Mouse (Mus musculus): Measurements from ENCODE around the gene Utp4.

Gene Utp4

DNA sequence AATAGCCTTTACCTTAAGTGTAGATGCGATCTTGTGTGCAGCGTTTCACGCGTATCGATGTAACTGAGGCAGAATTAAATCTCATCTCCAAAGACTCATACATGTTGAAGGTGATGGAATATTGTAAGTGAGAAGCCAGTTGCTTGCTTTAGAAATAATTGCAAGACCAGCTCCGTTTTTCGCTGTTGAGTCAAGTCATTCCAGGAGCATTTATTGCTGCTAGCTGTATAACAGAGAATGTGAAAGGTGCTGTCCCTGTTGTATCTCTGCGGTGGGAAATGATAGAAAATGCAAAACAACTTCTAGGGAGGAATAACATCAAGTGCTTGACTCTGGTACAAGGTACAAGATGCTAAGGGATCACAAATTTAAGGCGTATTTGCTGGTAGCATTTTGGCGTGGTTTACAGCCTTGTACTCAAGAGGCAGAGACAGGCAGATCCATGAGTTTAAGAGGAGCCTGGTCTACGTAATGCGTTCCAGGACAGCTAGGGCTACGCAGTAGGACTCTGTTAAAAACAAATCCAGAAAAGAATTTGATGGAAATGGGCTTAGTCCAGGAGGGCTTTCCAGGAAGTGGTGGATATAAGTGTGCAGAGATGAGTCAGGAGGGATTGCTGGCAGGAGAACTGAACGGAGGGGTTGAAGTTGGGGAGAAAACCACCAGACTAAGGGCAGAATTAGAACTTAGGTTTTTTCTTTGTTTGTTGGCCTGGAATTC is 43.8 kb downstream of the Utp4 start:
- DNase-seq (ENCODE audit: low spot score): no peak

DNA sequence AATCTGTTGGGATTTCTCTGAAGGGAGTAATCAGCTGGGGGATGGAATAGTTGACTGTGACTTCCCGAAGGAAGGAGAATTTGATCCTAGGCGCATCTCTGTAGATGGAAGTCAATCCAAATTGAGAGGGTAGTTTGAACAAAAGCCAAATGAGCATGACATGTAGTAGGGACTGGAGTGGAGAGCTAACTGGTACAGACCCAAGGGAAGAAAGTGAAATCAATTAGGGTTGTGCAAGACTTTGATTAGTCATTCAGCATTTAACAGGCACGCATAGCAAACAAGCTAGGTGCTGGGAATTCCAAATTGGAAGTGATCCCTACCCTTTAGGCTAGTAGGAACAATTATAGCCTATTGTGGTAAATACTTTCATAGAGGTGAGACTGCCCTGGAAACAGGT is 48.4 kb downstream of the Utp4 start:
- no peak for DNase-seq (ENCODE audit: low spot score)

DNA sequence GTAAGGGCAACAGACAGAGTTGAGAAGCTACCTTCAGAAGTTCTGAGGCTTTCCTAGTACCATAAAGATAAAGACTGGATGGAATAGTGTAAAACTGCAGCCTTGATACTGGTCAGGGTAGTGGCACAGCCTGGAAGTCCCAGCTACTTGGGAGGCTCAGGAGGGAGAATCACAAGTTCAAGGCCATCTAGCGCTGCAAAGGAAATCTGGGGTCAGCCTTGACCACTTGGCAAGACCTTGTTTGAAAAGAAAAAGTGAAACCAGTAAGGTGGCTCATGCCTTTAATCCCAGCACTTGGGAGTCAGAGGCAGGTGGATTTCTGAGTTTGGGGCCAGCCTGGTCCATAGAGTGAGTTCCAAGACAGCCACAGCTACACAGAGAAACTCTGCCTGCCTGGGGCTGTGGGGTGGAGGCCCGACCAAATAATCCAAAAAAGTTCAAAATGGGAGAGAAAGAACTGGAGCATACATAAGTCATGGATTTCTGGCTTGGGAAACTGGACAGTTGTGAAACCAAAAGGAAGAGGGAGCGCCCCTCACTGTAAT is 50.5 kb downstream of the Utp4 start:
- DNase-seq (ENCODE audit: low spot score): no peak

DNA sequence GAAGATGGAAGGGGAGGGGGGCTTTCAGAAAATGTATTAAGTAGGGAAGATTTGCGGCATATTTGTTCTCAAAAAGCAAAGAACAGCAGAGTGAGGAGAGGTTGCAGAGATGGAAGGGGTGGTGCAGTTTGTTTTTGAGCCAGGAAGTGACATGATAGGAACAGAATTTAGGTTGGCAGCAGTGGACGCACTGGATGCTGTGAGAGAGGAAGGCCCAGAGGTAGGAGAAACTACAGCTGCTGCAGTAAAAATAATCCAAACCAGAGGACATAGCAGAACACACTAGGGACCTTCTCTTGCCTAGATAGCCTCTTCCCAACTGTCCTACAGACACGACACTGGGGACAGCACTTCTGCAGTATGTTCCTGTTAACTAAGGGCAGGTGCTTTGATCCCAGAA is 51.3 kb downstream of the Utp4 start:
- DNase-seq (ENCODE audit: low spot score): peak; percentile 48

DNA sequence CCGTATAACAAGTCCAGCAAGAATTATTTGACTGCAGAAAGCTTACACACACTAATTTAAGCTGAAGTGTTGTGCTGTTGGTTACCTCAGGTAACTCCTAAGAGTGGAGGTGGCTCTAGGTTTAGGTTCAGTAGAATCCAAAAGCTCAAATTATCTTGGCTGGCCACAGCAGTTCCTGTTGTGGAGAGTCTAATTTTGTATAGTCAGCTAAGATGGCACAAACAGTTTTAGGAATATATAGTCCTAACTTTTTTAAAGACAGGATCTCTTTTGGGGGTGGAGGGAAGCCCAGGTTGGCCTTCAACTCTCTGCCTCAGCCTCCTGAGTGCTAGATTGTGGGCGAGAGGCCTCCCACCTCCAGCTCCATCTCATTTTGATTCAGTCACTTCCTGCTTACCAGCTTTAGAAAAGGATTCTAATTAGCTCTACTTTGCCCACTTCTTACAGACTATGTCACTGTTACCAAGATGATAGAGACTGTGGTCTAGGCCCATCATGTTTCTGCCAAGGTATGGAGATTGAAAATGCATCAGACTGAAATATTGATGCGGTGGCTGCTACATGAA is 55.3 kb downstream of the Utp4 start:
- DNase-seq (ENCODE audit: low spot score): no peak

DNA sequence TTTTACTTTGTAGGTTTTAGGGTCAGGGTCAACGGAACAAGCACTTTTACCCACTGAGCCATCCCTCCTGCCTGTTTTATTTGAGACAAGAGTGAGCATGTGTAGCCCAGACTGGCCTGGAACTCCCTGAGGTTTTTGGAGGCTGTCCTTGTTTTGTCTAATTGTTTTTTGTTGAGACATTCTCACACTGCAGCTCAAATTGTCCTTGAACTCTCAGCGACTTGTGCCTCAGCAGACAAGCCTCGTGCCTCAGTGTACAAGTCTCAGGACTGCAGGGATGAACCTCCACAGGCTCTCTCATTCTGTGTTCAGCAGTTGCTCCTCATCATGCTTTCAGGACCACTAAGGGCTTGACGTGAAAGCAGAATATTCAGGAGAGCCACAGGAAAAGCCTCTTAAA is 58.3 kb downstream of the Utp4 start:
- DNase-seq (ENCODE audit: low spot score): no peak

DNA sequence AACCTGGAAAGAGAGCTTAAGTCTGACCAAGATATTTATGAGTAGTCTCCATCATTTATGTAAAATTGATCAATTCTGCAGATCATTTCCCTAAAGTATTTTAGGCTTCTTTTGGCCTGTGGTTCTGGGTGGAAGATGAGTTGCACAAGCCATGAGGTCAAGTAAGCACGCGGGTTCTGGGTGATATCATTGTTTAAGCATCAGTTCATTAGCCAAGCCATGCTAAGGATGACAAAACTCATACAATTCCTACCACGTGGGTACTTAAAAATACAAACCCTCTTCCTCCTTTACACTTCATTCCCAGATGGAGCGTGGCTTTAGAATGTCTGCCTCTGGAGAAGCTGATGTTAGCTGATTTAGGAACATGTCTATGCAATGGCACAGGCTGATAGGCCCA is 60.1 kb downstream of the Utp4 start:
- DNase-seq (ENCODE audit: low spot score): peak; percentile 46

DNA sequence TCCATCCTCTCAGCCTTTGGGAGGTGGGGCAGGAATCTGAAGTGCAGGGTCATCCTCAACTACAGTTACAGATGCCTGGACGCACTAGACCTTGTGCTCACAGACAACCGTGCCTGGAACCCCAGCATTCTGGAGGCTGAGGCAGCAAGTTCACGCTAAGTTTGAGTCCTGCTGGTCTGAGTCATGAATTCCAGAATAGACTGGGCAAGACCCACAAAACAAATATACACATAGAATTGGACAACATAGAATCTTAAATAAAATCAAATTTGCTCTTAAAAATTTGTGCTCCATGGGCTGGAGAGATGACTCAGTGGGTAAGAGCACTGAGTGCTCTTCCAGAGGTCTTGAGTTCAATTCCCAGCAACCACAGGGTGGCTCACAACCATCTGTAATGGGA is 63.6 kb downstream of the Utp4 start:
- DNase-seq (ENCODE audit: low spot score): no peak

DNA sequence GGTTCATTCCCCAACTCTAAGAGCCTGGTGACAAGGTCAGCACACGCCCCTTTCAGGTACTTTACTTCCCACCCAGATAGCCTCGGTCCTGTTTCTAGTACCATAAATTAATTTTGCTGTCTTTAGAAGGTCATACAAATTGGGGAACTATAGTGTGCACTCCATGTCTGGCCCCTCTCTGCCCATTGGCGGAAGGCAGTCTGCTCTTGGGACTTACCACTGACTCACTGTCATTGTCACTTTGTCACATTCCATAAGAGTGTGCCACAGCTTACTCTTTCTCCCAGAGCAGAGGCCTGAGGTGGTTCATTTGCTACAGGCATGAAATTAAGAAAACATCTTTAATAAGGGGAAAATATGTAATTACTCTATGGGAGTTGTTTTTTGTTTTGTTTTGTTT is 64.8 kb downstream of the Utp4 start:
- no peak for DNase-seq (ENCODE audit: low spot score)

DNA sequence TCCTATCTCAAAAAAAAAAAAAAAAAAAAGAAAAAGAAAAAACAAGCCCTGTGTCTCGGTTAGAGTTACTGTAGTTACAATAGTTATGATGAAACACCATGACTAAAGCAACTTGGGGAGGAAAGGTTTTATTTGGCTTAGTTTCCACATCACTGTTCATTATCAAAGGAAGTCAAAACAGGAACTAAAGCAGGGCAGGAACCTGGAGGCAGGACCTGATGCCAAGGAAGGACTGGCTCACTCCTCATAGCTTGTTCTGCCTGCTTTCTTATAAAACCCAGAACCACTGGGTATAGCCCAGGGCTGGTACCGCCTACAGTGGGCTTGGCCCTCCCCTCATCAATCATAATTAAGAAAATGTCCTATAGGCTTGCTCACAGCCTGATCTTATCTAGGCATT is 66.2 kb downstream of the Utp4 start:
- DNase-seq (ENCODE audit: low spot score): no peak

DNA sequence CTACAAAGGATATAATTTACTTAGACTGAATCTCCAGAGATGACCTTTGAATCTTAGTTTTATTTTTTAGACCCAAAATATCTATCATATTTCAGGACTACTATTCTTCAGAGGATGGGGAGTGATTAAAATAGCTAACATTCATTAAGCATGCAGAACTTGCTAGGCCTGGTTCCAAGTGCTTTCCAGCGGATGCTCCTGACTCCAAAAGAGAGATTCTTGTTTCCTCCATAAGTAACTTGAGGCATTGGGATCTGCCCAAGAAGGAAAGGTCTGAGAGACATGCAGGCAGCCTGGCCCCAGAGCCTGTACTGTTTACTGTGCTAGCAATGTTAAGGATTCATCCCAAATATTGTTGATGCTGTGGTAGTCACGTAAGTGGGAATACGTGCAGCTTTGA is 68.9 kb downstream of the Utp4 start:
- DNase-seq (ENCODE audit: low spot score): no peak

DNA sequence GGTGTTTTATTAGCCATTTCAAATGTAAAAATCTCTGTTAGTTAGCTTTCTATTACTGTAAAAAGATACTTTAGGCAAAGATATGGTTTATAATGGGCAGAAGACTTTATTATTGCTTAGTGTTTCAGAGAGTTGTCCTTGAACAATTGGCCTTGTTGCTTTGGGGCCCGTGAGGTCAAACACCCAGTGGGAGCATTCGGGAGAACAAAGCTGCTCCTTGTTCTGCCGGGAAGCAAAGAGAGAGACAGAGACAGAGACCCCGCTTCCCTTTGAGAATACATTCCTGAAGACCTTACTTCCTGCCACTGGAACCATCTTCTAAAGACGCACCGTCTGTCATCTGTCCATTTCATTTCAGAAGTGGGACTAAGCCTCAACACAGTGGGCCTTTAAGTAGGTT is 69.9 kb downstream of the Utp4 start:
- DNase-seq (ENCODE audit: low spot score): no peak

DNA sequence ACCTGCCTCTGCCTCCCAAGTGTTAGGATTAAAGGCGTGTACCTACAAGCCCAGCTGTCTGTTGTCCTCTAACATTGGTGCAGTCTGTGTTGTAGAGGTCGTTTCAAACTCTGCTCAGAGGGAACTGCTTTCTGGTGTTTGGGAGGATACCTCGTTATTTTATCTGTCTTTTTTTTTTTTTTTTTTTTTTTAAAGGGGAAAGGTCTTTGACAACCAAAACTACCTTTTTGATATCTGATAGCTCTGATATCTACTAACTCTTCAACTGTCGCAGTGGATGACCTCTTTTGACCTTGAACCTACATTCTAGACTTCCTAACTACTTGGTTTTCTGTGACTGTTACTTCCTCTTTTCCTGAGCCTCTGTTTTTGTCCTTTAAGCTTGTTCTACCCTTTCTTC is 71.1 kb downstream of the Utp4 start:
- DNase-seq (ENCODE audit: low spot score): no peak

DNA sequence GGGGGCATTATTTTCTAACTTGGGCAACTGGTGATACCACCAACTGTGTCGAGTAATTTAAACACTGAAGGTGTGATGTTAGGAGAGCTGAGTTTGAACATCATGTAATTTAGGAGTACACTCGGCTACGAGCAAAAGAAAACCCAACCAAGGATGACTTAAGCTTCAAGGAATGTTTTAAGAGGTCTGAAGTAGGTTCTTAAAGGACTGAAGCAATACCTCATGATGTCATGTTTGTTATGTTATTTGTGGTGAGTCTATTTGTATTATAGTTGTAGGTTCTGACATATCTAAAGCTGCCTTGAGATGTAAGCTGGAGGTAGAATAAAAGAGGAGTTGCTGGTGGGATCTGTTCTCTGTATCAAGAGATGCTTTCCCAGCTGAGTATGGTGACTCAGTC is 76.5 kb downstream of the Utp4 start:
- DNase-seq (ENCODE audit: low spot score): peak; percentile 74

DNA sequence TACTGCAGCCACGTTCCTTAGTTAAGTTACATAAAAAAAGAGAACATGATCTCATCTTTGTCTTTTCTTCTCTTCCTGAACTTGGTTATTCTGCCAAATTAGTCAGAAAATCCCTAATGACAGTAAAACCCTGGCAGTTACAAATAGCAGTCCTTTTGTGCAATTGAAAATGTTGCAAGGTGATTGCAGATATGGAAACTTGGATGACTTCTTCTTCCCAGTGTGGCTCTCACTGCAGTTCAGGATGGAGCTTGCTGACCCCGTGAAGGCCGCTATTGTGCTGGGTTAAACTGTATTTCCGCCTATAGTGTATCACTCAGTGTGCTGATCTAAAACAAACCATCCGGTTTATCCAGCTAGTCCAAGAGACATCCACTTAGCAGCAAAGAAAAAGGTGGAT is 78.5 kb downstream of the Utp4 start:
- DNase-seq (ENCODE audit: low spot score): peak; percentile 61

Data from lung, postnatal 25 days (tissue).